Mouse (Mus musculus) MEL-GATA-1-ER (cell line): Measurements from ENCODE around the gene Hhatl.

ENCODE experiments used
- DNase-seq: peaks from one replicate; pipeline ENCODE4 v3.0.0-alpha.2; 2012; ENCODE audit warnings: low read depth; ENCODE audit errors: extremely low read depth

Hhatl gene

DNA sequence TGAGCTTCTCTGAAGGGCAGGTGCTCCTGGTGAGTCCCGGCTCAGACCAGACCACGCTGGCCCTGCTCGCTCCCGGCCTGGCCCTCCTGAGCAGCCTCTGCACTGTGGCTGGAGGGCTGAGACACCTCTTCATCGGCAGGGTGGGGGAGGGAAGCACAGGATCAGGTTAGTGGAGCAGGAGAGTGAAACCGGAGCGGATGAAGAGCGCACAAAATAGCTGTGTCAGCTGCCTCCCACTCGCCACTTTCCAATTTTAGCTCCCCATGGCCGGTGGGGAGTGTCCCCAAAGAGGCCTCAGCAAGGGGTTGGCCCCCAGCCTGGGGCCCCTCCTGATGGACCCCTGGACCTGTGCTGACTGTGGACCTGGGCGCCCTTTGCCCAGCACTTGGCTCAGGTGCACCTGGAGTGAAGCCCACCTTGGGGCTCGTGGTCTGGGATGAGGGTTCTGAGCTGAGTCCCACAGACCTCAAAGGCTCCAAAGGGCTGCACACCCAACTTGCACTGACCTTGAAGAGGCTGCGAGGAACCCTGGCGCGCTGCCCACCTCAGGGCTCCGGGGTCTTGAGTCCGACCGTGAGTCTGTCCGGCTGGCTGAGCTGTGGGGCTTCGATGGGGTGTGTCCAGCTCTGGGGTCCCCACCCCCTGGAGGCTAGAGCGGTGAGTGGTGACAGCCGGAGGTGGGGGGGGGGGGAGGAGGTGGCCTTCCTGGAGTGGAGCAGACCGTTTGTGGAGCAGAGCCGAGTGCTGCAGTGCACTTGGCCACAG is at the start of gene Hhatl:
Gene Hhatl (minus strand): TSS at position 751 of the 765 bp plus-strand sequence.
- no peak for DNase-seq

DNA sequence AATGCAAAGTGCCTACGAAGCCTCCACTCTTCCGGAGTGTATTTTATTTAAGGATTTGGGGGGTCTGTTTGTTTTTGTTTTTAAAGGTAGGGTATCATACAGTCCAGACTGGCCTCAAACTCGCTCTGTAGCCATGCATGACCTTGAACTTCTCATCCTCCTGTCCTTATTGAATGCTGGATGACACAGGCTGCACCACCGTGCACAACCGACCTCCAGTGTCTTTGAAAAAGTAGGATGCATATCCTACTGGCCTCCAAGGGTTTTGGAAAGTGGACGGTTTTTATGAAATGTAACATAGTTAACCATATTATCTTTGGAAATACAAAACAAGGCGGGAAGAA is 47.3 kb upstream of the Hhatl start:
- no peak for DNase-seq

DNA sequence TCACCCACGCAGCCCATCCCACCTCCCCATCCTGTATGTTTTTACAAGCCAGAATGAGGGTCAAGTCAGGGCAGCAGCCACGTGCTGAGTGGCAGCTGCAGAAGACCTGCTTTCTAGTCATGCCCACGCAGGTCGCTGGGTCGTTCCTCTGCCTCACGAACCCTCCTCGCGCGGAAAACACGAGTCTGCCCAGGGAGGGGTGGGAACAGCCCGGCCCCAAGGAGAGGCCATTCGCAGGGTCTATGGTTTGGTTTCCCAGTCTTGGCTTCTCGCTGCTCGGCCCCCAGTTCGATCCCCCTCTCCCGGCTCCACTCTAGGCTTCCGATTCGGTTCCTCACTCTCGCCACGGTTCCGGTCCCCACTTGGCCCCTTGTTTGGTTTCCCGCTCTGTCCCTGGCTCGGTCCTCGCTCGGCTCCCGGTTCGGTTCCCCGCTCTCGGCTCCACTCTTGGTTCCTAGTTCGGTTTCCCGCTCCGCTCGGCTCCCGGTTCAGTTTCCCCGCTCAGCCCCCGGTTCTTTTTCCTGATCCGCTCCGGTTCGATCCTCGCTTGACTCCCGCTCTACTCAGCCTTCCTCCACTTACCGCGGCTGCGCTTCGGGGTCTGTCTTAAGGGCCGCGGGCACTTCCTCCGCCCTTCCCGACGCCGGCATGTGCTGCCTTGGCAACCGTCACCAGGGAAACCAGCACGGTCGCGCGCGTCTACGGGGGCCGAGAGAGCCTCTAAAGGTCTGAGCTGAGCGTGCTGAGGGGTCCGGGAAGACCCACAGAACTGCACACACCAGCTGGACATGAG is 46.7 kb upstream of the Hhatl start, which contains the start of gene Ccdc13:
Gene Ccdc13 (minus strand): TSS at position 633 of the 793 bp plus-strand sequence.
- no peak for DNase-seq

DNA sequence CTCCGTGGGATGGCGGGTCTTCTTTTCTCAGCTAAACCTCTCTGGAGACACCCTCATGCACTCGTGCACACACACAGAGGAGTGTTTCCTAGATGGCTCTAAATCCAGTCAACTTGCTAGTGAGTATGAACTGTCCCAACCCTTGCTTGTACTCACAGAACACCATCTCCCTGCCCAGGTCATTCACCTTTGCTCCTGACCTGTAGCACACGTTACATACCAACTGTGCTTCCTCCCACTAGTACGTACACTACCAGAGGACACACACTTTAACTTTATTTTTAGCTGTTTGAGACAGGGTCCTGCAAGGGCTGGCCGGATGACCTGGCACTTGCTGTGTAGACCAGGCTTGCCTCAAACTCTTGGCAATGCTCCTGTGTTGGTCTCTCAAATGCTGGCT is 45.7 kb upstream of the Hhatl start:
- DNase-seq: no peak

DNA sequence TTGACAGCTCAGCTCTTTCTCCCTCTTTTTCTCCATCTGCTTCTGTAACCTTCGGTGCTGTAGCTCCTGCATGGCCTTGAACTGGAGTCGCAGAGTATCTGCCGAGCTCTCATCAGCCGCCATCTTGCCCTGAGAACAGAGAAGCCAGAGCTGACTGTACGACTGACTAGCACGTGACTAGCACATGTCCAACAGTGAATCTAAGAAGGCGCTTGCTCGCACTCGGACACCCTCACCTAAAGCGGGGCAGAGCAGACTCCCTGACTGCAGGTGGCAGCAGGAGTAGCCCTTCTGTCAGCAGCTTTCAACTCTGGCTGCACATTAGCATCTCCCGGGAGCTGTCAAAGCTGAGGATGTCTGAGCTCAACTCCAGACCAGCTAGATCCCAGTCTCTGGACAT is 41.5 kb upstream of the Hhatl start:
- no peak for DNase-seq

DNA sequence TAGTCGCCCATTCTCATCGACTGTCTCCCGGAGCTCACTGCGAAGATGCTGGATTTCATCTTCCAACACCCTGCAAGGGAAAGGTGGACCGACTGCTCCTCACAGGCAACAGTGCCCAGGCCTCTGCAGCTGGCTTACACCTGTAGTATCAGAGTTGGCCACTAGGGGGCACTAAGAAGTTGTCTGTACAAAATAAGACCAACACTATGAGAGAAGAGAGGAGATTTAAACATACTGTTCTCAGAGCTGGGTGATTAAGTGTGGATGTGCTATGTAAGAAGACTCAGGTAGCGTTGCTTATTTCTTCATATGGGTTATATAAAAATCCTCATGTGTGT is 38.6 kb upstream of the Hhatl start:
- peak; percentile 36 for DNase-seq

DNA sequence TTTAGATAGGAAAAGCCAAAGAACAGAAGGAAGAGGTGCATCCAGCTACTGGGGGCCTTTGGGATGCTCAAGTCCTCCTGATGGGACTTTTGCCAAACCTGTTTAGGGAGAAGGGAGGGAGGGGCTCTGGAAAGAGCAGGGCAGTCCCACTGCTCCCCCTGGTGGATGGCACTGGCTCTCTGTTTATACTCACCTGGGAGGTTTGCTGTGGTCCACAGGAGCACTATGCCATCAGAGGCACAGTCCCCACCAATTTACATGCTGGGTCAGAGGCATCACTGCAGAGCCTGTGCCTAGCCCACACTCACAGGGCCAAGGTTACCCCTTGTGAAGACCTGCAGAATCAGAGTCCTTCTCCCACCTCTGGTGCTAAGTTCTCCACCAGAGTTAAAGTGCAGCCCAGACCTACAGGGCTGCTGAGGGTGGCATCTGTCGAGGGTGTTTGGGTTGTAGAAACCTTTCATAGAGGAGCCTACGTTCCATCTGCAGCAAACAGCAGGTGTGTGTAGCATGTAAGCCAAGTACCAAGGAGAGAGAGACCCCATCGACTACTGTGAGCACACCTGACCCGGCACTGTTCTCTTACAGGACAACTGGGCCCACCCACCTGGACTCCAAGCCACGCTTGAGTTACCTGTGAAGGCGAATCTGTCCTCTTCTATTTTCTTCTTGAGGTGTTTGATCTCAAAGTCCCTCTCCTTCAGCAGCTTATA is 38.1 kb upstream of the Hhatl start:
- DNase-seq: no peak

DNA sequence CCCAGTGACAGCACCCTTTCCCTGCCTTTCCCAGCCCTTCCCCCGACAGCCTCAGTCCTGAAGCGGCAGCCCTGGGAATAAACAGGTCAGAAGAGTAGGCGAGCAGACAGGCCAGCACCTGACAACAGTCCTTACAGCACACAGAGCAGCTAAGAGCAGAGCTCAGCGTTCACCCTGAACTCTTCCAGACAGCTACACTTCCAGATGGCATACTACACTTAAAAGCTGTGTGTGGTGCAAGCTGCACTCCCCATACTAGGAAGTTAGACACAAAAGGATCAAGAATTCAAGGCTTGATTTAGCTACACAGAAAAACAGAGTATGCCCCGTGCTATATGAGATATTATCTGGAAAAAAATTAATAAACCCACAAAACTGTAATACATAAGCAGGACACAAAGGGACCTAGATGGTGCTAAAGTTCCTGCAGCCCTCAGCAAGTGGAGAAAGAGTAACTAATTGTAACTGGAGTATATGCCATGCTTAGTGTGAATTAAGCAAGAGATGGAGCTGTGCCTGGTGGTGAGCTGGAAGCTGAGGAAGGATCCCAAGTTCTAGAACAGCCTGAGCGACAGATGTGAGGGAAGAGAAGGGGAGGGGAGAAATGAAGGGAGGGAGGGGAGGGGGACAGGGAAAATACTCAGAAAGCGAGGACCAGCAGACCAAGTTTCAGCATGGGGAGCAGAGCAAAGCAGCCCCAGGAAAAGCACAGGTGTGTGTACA is 37.1 kb upstream of the Hhatl start:
- DNase-seq: no peak

DNA sequence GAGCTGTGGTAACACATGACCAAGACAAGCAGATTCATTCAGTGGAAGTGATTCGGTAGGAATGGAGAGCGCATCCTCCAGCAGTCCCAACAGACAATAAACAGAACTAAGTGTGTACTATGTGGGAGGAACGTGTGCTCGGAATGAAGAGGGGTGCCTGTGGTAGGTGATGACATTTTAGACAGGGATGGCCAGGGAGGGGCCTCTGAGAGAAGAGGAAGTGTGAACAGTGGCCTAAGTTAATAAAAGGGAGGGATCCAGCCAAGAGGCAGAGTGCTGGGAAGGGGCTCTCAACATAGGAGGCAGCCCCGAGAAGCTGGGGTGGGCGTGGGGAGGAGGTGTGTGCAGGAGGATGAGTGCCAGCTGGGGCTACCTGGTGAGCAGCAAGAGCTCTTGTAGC is 36.0 kb upstream of the Hhatl start:
- no peak for DNase-seq

DNA sequence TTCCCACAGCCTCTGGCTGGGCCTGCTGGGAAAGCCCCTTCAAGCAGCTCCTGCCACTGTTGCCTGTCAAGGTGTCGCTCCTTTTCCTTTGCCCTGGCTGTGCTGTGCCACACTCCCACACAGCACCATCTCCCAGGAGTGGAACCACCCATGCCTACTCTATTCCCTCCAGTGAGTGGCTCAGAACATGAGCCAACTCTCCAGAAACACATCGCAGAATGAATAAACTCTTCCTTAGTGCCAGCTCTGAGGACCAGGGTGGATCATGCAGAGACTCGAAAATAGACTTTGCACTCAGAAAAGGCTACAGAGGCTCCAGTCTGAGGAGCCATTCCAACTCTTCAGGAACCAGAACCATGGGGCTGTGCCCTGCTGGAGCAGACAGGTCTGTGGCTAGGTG is 34.0 kb upstream of the Hhatl start:
- DNase-seq: no peak

DNA sequence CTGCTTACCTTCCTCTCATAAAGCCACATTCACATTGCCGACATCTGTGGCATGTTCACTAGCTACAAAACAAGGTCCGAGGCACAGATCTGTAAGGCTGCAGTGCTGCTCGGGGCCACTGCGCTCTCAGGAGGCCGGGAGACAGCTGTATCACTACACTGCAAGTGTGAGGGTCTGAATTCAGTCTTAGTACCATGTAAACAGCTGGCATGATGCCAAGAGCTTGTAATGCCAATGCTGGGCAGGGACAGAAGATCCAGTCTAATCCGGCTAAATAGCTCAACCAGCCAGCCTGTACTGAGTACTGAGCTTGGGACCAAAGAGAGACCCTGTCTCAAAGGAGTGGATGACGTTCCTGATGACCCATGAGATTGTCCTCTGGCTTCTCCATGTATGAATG is 31.7 kb upstream of the Hhatl start:
- DNase-seq: no peak

DNA sequence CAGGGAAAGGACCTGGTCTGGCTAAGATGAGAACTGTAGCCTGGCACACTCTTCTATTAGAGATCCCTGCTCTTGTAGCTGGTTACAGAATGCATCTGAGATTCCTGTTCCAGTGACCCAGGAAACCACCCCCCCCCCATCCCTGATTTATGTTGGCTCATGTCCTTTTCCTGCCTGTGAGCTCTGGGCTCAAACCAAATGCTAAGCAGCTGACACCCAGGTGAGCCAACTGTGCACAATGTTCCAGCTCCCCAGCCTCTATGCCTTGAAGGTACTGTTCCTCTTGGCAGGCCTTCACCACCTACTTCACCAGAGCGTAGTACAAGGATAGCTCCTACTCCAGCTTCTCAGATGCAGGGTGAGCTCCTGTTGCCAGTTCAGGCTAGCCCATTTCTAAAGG is 30.7 kb upstream of the Hhatl start:
- no peak for DNase-seq

DNA sequence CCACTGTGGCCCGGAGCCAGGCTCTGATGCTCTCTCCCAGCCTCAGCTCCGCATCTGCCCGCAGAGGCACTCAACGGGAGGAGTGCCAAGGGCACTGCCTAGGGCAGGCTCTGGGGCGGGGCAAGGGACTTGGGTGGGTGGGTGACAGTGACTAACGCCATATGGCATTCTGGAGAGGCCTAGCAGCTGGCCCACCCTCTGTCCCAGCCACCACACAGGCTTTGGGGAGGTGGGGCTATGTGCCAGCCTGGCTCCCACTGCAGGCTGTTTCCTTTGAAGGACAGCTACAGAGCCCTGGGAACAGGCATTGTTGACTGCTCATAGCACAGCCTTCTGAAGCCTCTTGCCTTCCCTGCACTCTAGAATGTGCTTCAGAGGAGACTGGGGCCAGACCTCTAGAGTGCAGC is 30.3 kb upstream of the Hhatl start:
- DNase-seq: no peak

DNA sequence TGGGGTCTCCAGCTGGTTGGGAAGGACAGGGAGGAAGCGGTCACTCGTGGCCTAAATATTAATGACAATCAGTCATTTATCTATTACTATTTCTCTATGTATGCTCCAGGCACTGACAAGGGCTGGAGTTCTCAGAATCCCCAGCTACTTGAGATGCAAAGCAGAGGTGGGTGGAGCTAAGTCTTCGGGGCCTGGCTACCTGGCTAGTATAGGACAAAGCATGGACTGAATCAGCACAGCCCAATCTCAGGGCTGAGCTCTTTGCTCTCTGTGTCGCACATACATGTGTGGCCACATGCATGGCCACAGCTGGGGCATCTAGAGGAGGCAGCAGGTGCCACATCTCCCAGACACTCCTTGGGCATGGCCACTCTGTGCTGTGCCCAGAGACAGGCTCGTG is 28.5 kb upstream of the Hhatl start:
- no peak for DNase-seq

DNA sequence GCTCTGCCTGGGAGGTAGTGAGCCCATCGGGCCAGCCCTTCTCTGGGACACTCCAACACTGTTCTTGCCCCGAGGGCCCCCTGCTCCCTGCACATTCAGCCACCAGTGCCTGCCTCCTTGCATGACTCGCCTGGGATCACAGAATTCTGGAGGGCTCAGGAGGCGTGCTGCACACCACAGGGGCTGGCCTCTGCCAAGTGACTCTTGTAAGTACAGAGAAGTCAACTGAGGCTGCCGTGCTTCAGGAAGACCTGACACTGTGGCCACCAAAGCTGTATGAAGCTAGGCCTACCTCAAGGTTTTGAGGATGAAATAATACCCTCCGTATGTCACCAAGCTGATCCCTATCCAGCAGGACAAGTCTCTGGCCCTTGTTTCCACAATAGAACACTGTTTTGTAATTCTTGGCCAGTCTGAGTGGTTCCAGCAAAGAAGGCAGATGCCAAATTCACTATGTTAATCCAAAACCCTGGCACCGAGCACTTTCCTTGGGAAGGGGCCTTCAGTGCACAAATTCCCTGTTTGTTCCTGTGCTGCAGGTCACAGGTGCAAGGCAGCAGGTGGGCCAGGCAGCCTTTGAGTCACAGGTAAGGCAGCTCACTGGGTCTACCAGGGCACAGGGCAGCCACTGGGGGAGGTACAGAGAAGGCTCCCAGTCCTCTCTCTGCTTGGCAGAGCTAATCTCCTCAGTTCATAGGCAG is 27.6 kb upstream of the Hhatl start:
- DNase-seq: no peak

DNA sequence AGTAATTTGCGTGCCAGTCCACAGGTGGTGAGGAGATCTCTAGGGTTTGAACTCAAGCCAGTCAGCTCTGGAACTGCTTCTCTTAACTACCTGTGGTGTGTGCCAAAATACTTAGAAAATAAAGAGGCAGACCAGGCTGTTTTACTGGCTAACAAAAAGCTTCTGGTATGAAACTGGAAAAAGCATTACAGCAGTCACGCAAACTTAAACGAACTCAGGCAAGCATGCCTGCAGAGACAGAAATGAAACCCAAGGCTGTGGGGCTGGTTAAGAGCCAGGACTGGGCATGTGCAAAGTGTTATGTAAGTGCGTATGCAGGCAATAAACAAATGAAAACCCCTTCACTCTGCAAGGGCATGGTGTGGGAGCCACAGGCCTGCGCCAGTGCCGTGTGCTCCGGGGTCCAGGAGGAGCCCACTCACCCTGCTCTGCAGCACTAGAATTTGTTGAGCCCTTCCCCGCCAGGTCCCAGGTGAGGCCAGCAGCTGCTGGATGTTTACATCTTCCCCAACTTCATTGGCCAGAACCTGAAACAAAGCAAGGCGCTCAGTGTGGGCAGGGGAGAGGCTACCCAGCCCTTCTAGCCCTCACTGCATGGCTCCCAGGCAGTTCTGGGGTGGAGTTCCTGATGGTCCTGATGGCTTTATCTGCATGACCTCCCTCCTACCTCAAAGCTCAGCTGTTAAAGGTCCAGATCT is 26.9 kb upstream of the Hhatl start:
- no peak for DNase-seq

DNA sequence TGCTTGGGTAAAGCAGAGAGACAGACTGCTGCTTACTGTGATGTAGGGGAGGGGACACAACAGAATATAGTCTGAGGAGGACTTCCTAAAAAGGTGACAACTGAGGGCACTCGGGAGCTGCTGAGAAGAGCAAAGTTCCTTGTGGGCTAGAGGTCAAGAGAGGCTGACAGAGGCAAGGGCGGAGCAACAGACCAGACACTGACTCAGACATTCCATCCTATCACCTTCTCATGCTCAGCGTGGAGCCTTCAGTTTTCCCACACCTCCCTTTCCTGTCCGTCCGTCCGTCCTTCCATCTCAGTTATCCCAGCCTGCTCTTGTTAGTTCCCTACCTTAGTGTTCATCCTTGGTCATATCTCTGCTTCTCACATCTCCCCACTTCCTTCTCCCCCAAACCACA is 22.9 kb upstream of the Hhatl start:
- DNase-seq: no peak

DNA sequence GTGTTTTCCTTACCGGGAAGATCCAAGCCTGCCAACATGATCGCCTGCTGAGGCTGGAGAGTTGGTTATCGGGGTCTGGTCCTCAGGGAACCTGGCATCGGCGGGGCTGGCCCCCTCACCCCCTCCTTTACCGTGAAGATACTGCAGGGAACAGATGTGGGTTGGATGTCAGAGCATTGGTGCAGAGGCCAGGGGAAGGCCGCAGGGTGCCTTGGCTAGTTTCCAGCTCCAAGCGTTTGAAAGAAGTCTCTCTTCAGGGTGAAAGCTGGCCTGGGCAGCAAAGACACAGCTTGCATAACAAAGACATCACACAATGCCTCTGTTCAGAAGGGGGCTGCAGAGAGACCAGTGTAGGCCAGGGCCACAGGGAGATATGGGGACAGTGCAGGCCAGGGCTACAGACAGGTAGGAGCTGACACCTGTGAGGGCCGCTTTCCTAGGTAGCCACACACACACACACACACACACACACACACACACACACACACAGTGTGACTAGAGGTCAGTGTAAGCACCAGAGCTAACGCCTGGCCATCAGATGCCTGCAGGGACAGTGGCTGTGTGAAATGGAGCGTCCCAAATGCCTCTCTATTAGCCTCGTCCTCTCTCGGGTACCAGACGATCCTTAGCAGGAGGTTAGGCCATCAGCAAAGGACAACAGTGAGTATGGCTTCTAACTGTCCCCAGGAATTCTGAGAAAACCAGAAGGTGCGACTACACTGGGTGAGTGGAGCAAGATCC is 17.9 kb upstream of the Hhatl start:
- no peak for DNase-seq

DNA sequence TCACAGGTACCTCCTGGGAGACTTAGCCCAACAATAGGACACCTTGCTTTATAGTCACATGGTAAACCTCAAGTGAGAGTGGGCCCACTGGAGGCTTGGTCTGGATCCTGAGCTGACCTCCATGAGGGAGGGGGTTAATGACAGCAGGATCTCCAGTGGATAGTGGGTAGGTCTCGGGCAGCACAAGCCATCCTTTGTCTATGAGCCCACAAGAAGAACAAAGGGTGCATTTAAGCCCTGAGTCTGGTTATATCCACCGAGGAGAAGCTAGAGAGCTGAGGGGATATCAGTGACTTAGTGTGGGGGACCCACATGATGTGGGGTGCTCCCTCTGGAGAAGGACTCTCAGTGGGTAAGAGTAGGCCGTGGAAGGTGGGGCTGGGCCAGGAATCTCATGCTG is 16.2 kb upstream of the Hhatl start:
- no peak for DNase-seq

DNA sequence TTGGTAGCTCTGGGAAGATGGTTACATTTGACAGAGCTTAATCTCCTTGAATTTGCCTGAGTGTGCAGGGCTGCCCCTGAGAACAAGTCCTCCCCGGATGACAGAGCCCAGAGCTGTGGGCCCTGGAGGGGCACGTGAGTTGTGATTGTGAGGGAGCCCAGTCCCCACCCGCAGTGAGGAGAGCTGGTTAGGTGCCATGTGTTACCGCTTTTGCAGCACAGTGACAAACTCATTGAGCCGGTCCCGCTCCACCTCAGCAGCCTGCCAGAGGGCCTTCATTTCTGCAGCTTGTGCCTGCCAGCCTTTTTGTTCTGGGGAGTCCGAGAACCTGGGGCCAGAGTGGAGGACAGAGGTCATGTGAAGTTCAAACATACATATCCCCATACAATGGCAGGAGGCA is 15.6 kb upstream of the Hhatl start:
- no peak for DNase-seq
